Mouse (Mus musculus) hindbrain, embryonic 13.5 days (tissue): ENCODE measurements around the gene Gm7029. TPM values are rescaled to one million over a fixed set of nuclear protein-coding genes. Genes with fewer than 3 reads are reported as not detected.

Source experiments
- ATAC-seq: fragments of 200-750 bp; cut with Nextera tagmentation; 2 replicates; pipeline ENCODE4 v1.8.0; 2017; ENCODE audit warnings: moderate TSS enrichment; ENCODE audit not compliant: low FRiP score
- H3K27ac ChIP-seq: fragments of 300-500 bp; sonication (generic); 2 replicates; pipeline ENCODE4 v1.5.1; 2015; ENCODE audit warnings: inconsistent platforms, mild to moderate bottlenecking, moderate library complexity
- H3K27me3 ChIP-seq: fragments of 300-500 bp; sonication (generic); 2 replicates; pipeline ENCODE4 v1.6.1; 2015; ENCODE audit warnings: mild to moderate bottlenecking, inconsistent platforms
- H3K36me3 ChIP-seq: fragments of 300-500 bp; sonication (generic); 2 replicates; pipeline ENCODE4 v1.6.1; 2015; ENCODE audit warnings: mild to moderate bottlenecking, inconsistent platforms
- H3K4me1 ChIP-seq: fragments of 300-500 bp; sonication (generic); replicated peaks from 2 replicates; pipeline ENCODE4 v1.6.1; 2015; ENCODE audit warnings: inconsistent platforms
- H3K4me2 ChIP-seq: fragments of 300-500 bp; sonication (generic); 2 replicates; pipeline ENCODE4 v1.6.1; 2015; ENCODE audit warnings: inconsistent platforms, mild to moderate bottlenecking, moderate library complexity
- H3K4me3 ChIP-seq: fragments of 300-500 bp; sonication (generic); 2 replicates; pipeline ENCODE4 v1.5.1; 2015; ENCODE audit warnings: mild to moderate bottlenecking, inconsistent platforms
- H3K9ac ChIP-seq: fragments of 300-500 bp; sonication (generic); 2 replicates; pipeline ENCODE4 v1.6.1; 2015; ENCODE audit warnings: mild to moderate bottlenecking, inconsistent platforms
- H3K9me3 ChIP-seq: fragments of 300-500 bp; sonication (generic); 2 replicates; pipeline ENCODE4 v1.6.1; 2016; ENCODE audit warnings: inconsistent platforms
- WGBS: fragments of 180-500 bp; shearing (Covaris S2); methylation state at CpG from one replicate; pipeline ENCODE4 v1.1.7; 2015; 5-methylcytosine and 5-hydroxymethylcytosine counted together
- microRNA-seq: library from miRNA; unstranded; fragments of <30 nt; microRNA quantifications from one replicate; pipeline ENCODE4, GENCODE M21; 2016
- polyA plus RNA-seq: library from polyadenylated mRNA; unstranded; fragments of >200 nt; fragmentation: Nextera tagmentation; extraction: Ambion mirVana; gene quantifications from 2 replicates; pipeline ENCODE4 v1.2.1, GENCODE M21; 2015

Gm7029 gene
- polyA plus RNA-seq, 1 experiment from 2014 or later: not detected

DNA sequence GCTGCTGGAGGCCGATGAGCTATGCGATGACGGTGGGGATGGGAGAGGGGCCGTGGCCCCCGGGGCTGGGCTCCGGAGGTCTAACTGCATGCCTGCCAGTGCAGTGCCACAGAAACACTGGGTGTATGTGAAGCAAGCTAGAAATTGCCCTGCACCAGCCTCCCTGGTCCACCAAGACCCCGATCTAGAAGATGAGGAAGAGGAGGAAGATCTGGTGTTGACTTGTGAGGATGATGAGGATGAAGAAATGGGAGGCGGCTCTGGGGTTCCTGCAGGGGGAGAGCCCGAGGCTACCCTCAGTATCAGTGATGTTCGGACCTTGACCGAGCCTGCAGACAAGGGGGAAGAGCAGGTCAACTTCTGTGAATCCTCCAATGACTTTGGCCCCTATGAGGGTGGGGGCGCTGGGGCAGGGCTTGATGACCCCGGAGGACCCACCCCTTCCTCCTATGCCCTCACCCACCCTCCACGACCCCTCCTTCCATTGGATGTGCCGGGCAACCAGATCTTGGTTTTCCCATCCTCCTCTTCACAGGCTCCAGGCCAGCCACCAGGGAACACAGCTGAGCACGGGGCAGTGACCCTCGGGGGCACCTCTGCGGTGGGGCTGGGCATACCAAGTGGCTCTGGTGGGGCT lies 44.1 kb downstream of the Gm7029 start:
- ATAC-seq: no peak
- H3K4me2 ChIP-seq: peak overlapping the region; percentile 63; the same call in 1 of the 2 replicates
- peak overlapping the region; percentile 51; the same call in 1 of the 2 replicates for H3K4me3 ChIP-seq
- H3K4me1 ChIP-seq: peaks cover 69% of the 10 kb centered on the region
- no peak overlapping the region for H3K27ac ChIP-seq
- WGBS: 85% methylated on average over 18 of the region's 18 CpGs
- H3K9ac ChIP-seq: peak overlapping the region; percentile 67; the same call in 1 of the 2 replicates
- H3K36me3 ChIP-seq: peaks cover 34% of the 10 kb centered on the region
- H3K27me3 ChIP-seq: peaks cover 14% of the 10 kb centered on the region
- H3K9me3 ChIP-seq: no peaks in the 10 kb centered on the region

DNA sequence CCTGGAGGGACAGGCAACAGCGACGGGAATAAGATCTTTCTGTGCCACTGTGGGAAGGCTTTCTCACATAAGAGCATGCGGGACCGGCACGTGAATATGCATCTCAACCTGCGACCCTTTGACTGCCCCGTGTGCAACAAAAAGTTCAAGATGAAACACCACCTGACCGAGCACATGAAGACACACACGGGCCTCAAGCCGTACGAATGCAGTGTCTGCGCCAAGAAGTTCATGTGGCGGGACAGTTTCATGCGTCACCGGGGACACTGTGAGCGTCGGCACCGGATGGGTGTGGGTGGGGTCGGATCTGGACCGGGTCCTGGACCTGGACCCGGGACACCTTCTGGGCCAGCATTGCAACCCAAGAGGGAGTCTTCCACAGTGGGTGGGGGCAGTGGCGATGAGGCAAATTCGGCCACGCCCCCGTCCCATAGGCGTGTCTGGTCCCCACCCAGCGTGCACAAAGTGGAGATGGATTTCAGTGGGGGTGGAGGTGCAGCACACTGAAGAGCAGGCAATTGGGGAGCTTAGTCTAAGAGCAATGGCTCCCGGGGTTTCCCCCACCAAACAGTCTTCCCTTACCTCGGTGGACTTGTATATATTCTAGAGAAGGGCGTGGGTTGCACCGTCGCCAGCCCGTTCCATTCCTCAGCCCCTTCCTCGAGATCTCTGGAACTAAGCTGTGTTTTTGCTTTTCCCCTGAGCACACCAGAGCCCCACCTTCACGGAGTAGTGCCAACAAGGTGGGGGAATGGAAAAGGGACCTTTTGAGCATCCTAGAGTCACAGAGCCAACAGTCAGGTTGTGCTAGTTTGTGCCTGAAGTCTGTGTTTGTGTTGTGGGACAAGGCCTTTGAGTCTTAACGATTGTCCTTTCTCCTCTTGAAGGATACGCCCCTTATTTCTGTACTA lies 44.9 kb downstream of the Gm7029 start:
- Histone ChIP-seq H3K4me2 (peak overlapping the region; percentile 73), H3K27me3 (peaks cover 14% of the 10 kb centered on the region), H3K4me1 (peaks cover 69% of the 10 kb centered on the region), H3K4me3 (peak overlapping the region; percentile 45), H3K27ac (no peak overlapping the region), H3K9ac (peak overlapping the region; percentile 74), H3K9me3 (no peaks in the 10 kb centered on the region), H3K36me3 (peaks cover 27% of the 10 kb centered on the region)
- ATAC-seq: no peak
- WGBS: 59% methylated on average over 37 of the region's 37 CpGs

DNA sequence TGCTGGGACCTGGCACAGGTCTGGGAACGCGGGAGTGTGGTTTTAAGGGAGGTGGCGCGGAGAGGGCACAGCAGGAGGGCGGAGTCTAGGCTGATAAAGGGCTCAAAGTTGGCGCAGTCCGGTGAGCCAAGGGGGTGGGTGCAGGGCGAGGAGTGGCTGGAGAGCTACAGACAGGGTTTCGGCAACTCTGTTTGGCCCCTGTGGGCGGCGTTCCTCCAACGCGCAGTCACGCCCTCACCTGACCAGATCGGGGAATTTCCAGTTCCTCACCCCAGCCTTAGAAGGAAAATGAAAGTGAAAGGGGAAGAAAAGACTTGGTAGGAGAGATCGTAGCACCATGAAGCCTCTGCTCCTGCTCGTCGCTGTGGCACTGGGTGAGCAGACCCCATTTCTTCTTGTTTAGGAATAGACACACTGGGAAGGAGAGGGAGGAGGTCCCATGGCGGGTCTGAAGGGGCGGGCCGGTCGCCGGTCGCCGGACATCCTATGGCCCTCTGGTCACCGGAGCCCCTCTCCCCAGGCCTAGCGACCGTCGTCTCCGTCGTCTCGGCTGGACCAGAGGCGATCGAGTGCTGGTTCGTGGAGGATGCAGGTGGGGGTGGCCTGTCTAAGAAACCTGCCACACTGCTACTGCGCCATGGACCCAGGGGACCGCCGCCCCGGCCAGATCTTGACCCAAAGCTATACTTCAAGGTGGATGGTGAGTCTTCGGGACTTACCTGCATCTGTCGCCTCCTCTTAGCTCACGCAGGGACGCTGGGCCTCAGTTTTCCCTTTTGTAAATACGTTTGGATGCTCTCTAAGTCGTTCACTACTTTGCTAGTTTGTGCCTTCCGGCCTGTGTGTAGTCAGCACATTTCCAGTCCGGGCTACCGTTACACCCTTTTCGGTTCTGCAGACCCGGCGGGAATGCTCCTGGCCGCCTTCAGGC lies 46.0 kb downstream of the Gm7029 start:
- Histone ChIP-seq H3K27me3 (peaks cover 14% of the 10 kb centered on the region), H3K4me3 (peak overlapping the region; percentile 45), H3K9ac (peak overlapping the region; percentile 74), H3K27ac (peak overlapping the region; percentile 62), H3K9me3 (no peaks in the 10 kb centered on the region), H3K4me2 (peak overlapping the region; percentile 73), H3K36me3 (peaks cover 16% of the 10 kb centered on the region), H3K4me1 (peaks cover 60% of the 10 kb centered on the region)
- ATAC-seq: no peak
- WGBS: 1% methylated on average over 50 of the region's 52 CpGs

DNA sequence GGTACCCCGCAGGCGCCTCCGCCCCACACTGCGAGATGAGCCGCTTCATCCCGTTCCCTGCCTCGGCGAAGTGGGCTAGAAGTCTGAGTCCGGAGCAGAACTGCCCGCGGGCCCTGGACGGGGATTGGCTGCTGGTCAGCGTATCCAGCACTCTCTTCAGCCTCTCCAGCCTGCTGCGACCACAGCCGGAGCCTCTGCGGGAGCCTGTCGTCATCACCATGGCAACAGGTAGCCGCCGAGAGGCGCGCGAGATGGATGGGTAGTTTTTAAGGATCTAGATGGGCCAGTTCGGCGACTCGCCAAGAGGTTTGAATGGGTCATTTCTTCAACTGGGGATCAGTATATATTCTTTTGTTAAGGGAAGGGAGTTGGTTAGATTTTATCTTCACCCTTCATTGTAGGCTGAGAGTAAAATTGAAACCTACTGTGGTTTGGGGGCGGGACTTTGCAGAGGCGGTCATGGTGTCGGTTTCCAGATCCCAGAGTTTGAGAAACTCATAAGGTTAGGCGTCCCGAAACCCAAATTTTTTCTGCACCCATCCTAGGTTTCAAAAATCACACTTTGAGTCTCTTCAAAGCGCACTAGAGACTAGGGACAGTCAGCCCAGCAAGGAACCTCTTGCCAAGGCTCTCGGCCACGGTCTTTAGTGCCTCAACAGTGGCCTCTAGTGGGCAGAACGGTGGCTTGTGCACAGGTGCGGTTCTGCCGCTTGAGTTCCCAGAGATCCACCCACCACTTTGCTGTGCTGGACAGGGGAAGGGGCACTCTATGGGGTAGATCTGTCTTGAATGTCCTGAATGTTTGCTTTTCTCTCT lies 46.9 kb downstream of the Gm7029 start:
- Histone ChIP-seq H3K4me2 (peak overlapping the region; percentile 73), H3K9me3 (no peaks in the 10 kb centered on the region), H3K9ac (peak overlapping the region; percentile 74), H3K27me3 (peaks cover 14% of the 10 kb centered on the region), H3K27ac (peak overlapping the region; percentile 62), H3K4me3 (peak overlapping the region; percentile 45), H3K4me1 (peaks cover 51% of the 10 kb centered on the region), H3K36me3 (peaks cover 17% of the 10 kb centered on the region)
- ATAC-seq: no peak
- WGBS: under 1% methylated on average over 36 of the region's 36 CpGs

DNA sequence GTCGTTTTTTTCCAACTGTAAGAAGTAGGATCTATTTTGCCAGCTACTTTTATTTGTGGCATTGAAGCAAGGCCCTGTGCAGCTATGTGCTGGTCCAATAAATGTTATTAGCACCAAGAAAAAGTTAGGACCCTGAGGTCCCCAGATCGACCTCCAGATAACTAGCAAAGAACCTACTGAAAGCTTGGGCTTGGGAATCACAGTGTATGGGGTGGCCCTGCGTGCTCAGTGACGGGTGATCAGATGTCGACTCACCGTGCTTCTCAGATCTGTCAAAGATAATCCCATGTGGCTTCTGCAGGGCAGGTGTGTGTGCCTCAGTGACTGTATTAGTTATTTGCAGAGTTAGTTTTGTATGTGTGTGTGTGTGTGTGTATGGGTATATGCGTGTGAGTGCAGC lies 47.7 kb downstream of the Gm7029 start:
- 86% methylated on average over 7 of the region's 7 CpGs for WGBS
- Histone ChIP-seq H3K4me2 (no peak overlapping the region), H3K9ac (no peak overlapping the region)

More for the DNA sequence above, 47.7 kb downstream of the Gm7029 start:
- peaks cover 25% of the 10 kb centered on the region for H3K36me3 ChIP-seq
- no peak overlapping the region for H3K27ac ChIP-seq
- H3K4me1 ChIP-seq: peaks cover 51% of the 10 kb centered on the region
- no peaks in the 10 kb centered on the region for H3K9me3 ChIP-seq
- H3K27me3 ChIP-seq: peaks cover 14% of the 10 kb centered on the region
- ATAC-seq: no peak
- no peak overlapping the region for H3K4me3 ChIP-seq

Small RNA genes within 50 kb of the gene (microRNA-seq; reads per million reads assigned to microRNA genes)
- not detected for gene Gm27740

Other genes with a start within 250 kb of the Gm7029 start
- gene Zfp414, start 244.7 kb upstream of the Gm7029 start, polyA plus RNA-seq: 68.9 and 70.0 TPM in 2 replicates
- 0.49 and 0.83 TPM in 2 replicates for gene Pram1, start 235.8 kb upstream of the Gm7029 start, polyA plus RNA-seq
- gene Hnrnpm, start 187.0 kb upstream of the Gm7029 start, polyA plus RNA-seq: 241 and 245 TPM in 2 replicates
- gene March2, start 155.2 kb upstream of the Gm7029 start, polyA plus RNA-seq: 68.4 and 69.1 TPM in 2 replicates
- 494 and 549 TPM in 2 replicates for gene Rab11b, start 113.3 kb upstream of the Gm7029 start, polyA plus RNA-seq
- 23.5 and 24.7 TPM in 2 replicates for gene Angptl4, start 92.0 kb upstream of the Gm7029 start, polyA plus RNA-seq
- gene Kank3, start 63.3 kb upstream of the Gm7029 start, polyA plus RNA-seq: 37.4 and 40.5 TPM in 2 replicates
- 683 and 734 TPM in 2 replicates for gene Rps28, start 49.3 kb upstream of the Gm7029 start, polyA plus RNA-seq
- 497 and 540 TPM in 2 replicates for gene Ndufa7, start 49.3 kb upstream of the Gm7029 start, polyA plus RNA-seq
- 59.0 and 60.3 TPM in 2 replicates for gene Cd320, start 30.7 kb upstream of the Gm7029 start, polyA plus RNA-seq
- 1.8 and 2.1 TPM in 2 replicates for gene Kifc1, start 16.8 kb downstream of the Gm7029 start, polyA plus RNA-seq
- 0.41 and 0.49 TPM in 2 replicates for gene Platr17, start 31.3 kb downstream of the Gm7029 start, polyA plus RNA-seq
- 48.1 and 54.6 TPM in 2 replicates for gene Daxx, start 35.6 kb downstream of the Gm7029 start, polyA plus RNA-seq
- gene Tapbp, start 42.1 kb downstream of the Gm7029 start, polyA plus RNA-seq: 26.8 and 29.2 TPM in 2 replicates
- gene Zbtb22, start 42.1 kb downstream of the Gm7029 start, polyA plus RNA-seq: 16.8 and 18.7 TPM in 2 replicates
- 56.7 and 56.9 TPM in 2 replicates for gene Rgl2, start 55.7 kb downstream of the Gm7029 start, polyA plus RNA-seq
- gene Pfdn6, start 66.5 kb downstream of the Gm7029 start, polyA plus RNA-seq: 186 and 199 TPM in 2 replicates
- 24.3 and 25.2 TPM in 2 replicates for gene Wdr46, start 66.8 kb downstream of the Gm7029 start, polyA plus RNA-seq
- 12.2 TPM in 2 replicates for gene B3galt4, start 77.7 kb downstream of the Gm7029 start, polyA plus RNA-seq
- gene Vps52, start 82.0 kb downstream of the Gm7029 start, polyA plus RNA-seq: 69.6 and 69.9 TPM in 2 replicates
- gene Rps18, start 82.2 kb downstream of the Gm7029 start, polyA plus RNA-seq: 928 and 950 TPM in 2 replicates
- 12.2 and 13.0 TPM in 2 replicates for gene H2-K1, start 126.5 kb downstream of the Gm7029 start, polyA plus RNA-seq
- 19.2 and 21.5 TPM in 2 replicates for gene Ring1, start 150.8 kb downstream of the Gm7029 start, polyA plus RNA-seq
- gene H2-Ke6, start 154.2 kb downstream of the Gm7029 start, polyA plus RNA-seq: 62.9 and 65.0 TPM in 2 replicates
- 164 and 172 TPM in 2 replicates for gene Slc39a7, start 157.8 kb downstream of the Gm7029 start, polyA plus RNA-seq
- gene Rxrb, start 158.0 kb downstream of the Gm7029 start, polyA plus RNA-seq: 56.8 and 59.2 TPM in 2 replicates
- 3.2 and 3.8 TPM in 2 replicates for gene Col11a2, start 165.6 kb downstream of the Gm7029 start, polyA plus RNA-seq
- gene H2-Oa, start 218.5 kb downstream of the Gm7029 start, polyA plus RNA-seq: 0.18 TPM in 1 of 2 replicates, not detected in the other
- 14.4 and 16.9 TPM in 2 replicates for gene H2-DMa, start 245.7 kb downstream of the Gm7029 start, polyA plus RNA-seq
- gene Brd2, start 248.8 kb downstream of the Gm7029 start, polyA plus RNA-seq: 127 and 129 TPM in 2 replicates